Mouse (Mus musculus) mouse embryonic stem cell (cell line): ENCODE measurements at regions not wholly inside any gene's neighbourhood (a gene's known extent, or its start where the extent isn't known, plus 50 kb on each side); places are given as distances from the start of the nearest gene placed in this dataset.
"Not testable (repeated sequence)": the region's sequence is repeated elsewhere in the genome, so short reads cannot be mapped to it uniquely, and the experiment has no call there.

Experiments used
- in situ Hi-C, 2 experiments: fragments of 300-500 bp; cut with MboI; formaldehyde crosslinking; loops; 1 replicate in 1 of 2; 3 replicates in 1 of 2; pipeline ENCODE4 v1.14.3; 2019 to 2020; ENCODE audit warnings: low sequenced_read_pairs in 2 of 2, low pct_unique_long_range_greater_than_20kb in 1 of 2, mixed read lengths in 1 of 2; ENCODE audit not compliant: unreplicated experiment in 1 of 2

GRCm38 (mm10) chr5:129256136-129256535 lies 159.6 kb downstream of the Adgrd1 start:
- in situ Hi-C loops, result no loop called here

- in situ Hi-C loops, result no loop called here
Measured at GRCm38 (mm10) chr5:129257206-129257605, 160.7 kb downstream of the Adgrd1 start.

- in situ Hi-C loops, result no loop called here
Measured at GRCm38 (mm10) chr5:129260689-129261088, 164.1 kb downstream of the Adgrd1 start.

GRCm38 (mm10) chr5:129263118-129263517 lies 166.6 kb downstream of the Adgrd1 start:
- in situ Hi-C loops, result no loop called here

- in situ Hi-C loops, result no loop called here
Measured at GRCm38 (mm10) chr5:129264363-129264762, 167.8 kb downstream of the Adgrd1 start.

- in situ Hi-C loops, result no loop called here
Measured at GRCm38 (mm10) chr5:129268456-129268855, 171.9 kb downstream of the Adgrd1 start.

GRCm38 (mm10) chr5:129270051-129270472 lies 173.5 kb downstream of the Adgrd1 start:
- in situ Hi-C loops, result no loop called here

- in situ Hi-C loops, result no loop called here
Measured at GRCm38 (mm10) chr5:129281406-129281805, 184.9 kb downstream of the Adgrd1 start.

GRCm38 (mm10) chr5:129282133-129282532 lies 185.6 kb downstream of the Adgrd1 start:
- in situ Hi-C loops, result no loop called here

GRCm38 (mm10) chr5:129282826-129283225 lies 186.3 kb downstream of the Adgrd1 start:
- in situ Hi-C loops, result no loop called here

GRCm38 (mm10) chr5:129287481-129287880 lies 190.9 kb downstream of the Adgrd1 start:
- in situ Hi-C loops, result no loop called here

GRCm38 (mm10) chr5:129292821-129293220 lies 196.3 kb downstream of the Adgrd1 start:
- in situ Hi-C loops, result not testable (repeated sequence)

GRCm38 (mm10) chr5:129294861-129295542 lies 198.5 kb downstream of the Adgrd1 start:
- in situ Hi-C loops, result not testable (repeated sequence)

- in situ Hi-C loops, result no loop called here
Measured at GRCm38 (mm10) chr5:129297657-129298349, 201.3 kb downstream of the Adgrd1 start.

GRCm38 (mm10) chr5:129298646-129299455 lies 202.2 kb upstream of the Sfswap start:
- in situ Hi-C loops, result no loop called here

GRCm38 (mm10) chr5:129299456-129299765 lies 201.6 kb upstream of the Sfswap start:
- in situ Hi-C loops, result no loop called here

- in situ Hi-C loops, result no loop called here
Measured at GRCm38 (mm10) chr5:129300423-129300822, 200.6 kb upstream of the Sfswap start.

GRCm38 (mm10) chr5:129315626-129316025 lies 185.4 kb upstream of the Sfswap start:
- in situ Hi-C loops, result no loop called here

- in situ Hi-C loops, result loop anchor here (10.0 to 25.0 kb wide), 3 partner anchors 256 to 276 kb away; partner anchors contain the start of gene Mmp17 (in 1 of the 2)
Measured at GRCm38 (mm10) chr5:129331094-129331523, 169.9 kb upstream of the Sfswap start.
